8 mouse cellular contexts compared by ENCODE assay signal in the genomic region with DNA sequence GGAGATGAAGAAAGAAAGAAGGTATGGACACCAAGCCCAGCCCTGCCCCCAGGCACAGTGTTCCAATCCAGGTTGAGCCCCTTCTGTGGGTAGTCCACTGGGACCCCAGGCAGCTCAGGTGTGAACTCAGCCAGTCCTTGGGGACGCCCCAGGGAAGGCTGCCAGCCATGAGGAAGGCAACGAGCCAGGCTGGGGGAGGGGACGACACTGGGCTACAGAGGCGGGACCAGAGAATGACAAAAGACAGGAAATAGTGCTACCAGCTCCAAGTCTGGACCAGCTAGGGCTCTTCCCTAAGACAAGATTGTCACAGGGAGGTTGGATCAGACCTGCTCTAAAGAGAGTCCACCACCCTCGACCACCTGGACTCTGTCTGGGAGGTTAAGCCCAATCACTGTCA. TPM values are rescaled to one million over a fixed set of nuclear protein-coding genes. Genes with fewer than 3 reads are reported as not detected.
DNase-seq lines count a peak whose midpoint lies in the region; ATAC-seq lines count a peak whose summit lies in the region.

No protein-coding gene starts in this region.

- no peaks in the 10 kb centered on the region for H3K36me3 ChIP-seq in forebrain, embryonic 15.5 days
- no peaks in the 10 kb centered on the region for H3K36me3 ChIP-seq in hindbrain, embryonic 12.5 days
- H3K36me3 ChIP-seq in limb, embryonic 12.5 days = no peaks in the 10 kb centered on the region
- H3K36me3 ChIP-seq in midbrain, embryonic 11.5 days (ENCODE audit: control insufficient read depth, insufficient read depth, low read length) = no peaks in the 10 kb centered on the region
- H3K36me3 ChIP-seq in stomach, embryonic 15.5 days = no peaks in the 10 kb centered on the region

- H3K27me3 ChIP-seq in forebrain, embryonic 15.5 days = no peaks in the 10 kb centered on the region
- H3K27me3 ChIP-seq in hindbrain, embryonic 12.5 days = no peaks in the 10 kb centered on the region
- no peaks in the 10 kb centered on the region for H3K27me3 ChIP-seq in limb, embryonic 12.5 days
- no peaks in the 10 kb centered on the region for H3K27me3 ChIP-seq in midbrain, embryonic 11.5 days (ENCODE audit: control insufficient read depth, insufficient read depth, low read length)
- no peaks in the 10 kb centered on the region for H3K27me3 ChIP-seq in stomach, embryonic 15.5 days (replicated peaks)

- 0 out of 2 replicates have a peak overlapping the region, but pooled peaks have one; percentile 22 for H3K9ac ChIP-seq in forebrain, embryonic 15.5 days (replicated peaks)
- peak overlapping the region; percentile 24; the same call in 1 of the 2 replicates for H3K9ac ChIP-seq in hindbrain, embryonic 12.5 days
- peak overlapping the region; percentile 27; the same call in 1 of the 2 replicates for H3K9ac ChIP-seq in limb, embryonic 12.5 days (replicated peaks)
- peak overlapping the region; percentile 4; the same call in 1 of the 2 replicates for H3K9ac ChIP-seq in midbrain, embryonic 11.5 days (ENCODE audit: low read length)
- no peak overlapping the region for H3K9ac ChIP-seq in stomach, embryonic 15.5 days

- peak overlapping the region; percentile 61 for H3K27ac ChIP-seq in forebrain, embryonic 15.5 days (replicated peaks)
- peak overlapping the region; percentile 35; the same call in 1 of the 2 replicates for H3K27ac ChIP-seq in hindbrain, embryonic 12.5 days
- H3K27ac ChIP-seq in limb, embryonic 12.5 days = 0 out of 2 replicates have a peak overlapping the region, but pooled peaks have one; percentile 4
- H3K27ac ChIP-seq in midbrain, embryonic 11.5 days (ENCODE audit: low read depth, low read length) = no peak overlapping the region
- H3K27ac ChIP-seq in stomach, embryonic 15.5 days = peak overlapping the region; percentile 95

- no peaks in the 10 kb centered on the region for H3K9me3 ChIP-seq in forebrain, embryonic 15.5 days
- H3K9me3 ChIP-seq in hindbrain, embryonic 12.5 days (replicated peaks) = no peaks in the 10 kb centered on the region
- H3K9me3 ChIP-seq in limb, embryonic 12.5 days = no peaks in the 10 kb centered on the region
- H3K9me3 ChIP-seq in midbrain, embryonic 11.5 days (ENCODE audit: control insufficient read depth, low read length) = no peaks in the 10 kb centered on the region
- H3K9me3 ChIP-seq in stomach, embryonic 15.5 days = no peaks in the 10 kb centered on the region

- no peak overlapping the region for H3K4me3 ChIP-seq in forebrain, embryonic 15.5 days
- H3K4me3 ChIP-seq in hindbrain, embryonic 12.5 days = 0 out of 2 replicates have a peak overlapping the region, but pooled peaks have one; percentile 4
- peak overlapping the region; percentile 15; the same call in 1 of the 2 replicates for H3K4me3 ChIP-seq in limb, embryonic 12.5 days (replicated peaks)
- H3K4me3 ChIP-seq in midbrain, embryonic 11.5 days (ENCODE audit: low read depth, low read length) = no peak overlapping the region
- peak overlapping the region; percentile 12; the same call in 1 of the 2 replicates for H3K4me3 ChIP-seq in stomach, embryonic 15.5 days (replicated peaks)

- peaks cover 92% of the 10 kb centered on the region for H3K4me1 ChIP-seq in forebrain, embryonic 15.5 days
- H3K4me1 ChIP-seq in hindbrain, embryonic 12.5 days = peaks cover 86% of the 10 kb centered on the region
- H3K4me1 ChIP-seq in limb, embryonic 12.5 days (replicated peaks) = peaks cover 82% of the 10 kb centered on the region
- H3K4me1 ChIP-seq in midbrain, embryonic 11.5 days (ENCODE audit: control insufficient read depth, insufficient read depth, low read length) = peaks cover 72% of the 10 kb centered on the region
- H3K4me1 ChIP-seq in stomach, embryonic 15.5 days = peaks cover 82% of the 10 kb centered on the region

- peak overlapping the region; percentile 84 for H3K4me2 ChIP-seq in forebrain, embryonic 15.5 days (replicated peaks)
- H3K4me2 ChIP-seq in hindbrain, embryonic 12.5 days (replicated peaks) = peak overlapping the region; percentile 93
- peak overlapping the region; percentile 93 for H3K4me2 ChIP-seq in limb, embryonic 12.5 days
- peak overlapping the region; percentile 8; the same call in 1 of the 2 replicates for H3K4me2 ChIP-seq in midbrain, embryonic 11.5 days
- peak overlapping the region; percentile 92 for H3K4me2 ChIP-seq in stomach, embryonic 15.5 days

- 11% methylated on average over 5 of the region's 5 CpGs for WGBS in forebrain, embryonic 15.5 days
- 14% methylated on average over 5 of the region's 5 CpGs for WGBS in hindbrain, embryonic 12.5 days
- 14% methylated on average over 5 of the region's 5 CpGs for WGBS in limb, embryonic 12.5 days
- 19% methylated on average over 5 of the region's 5 CpGs for WGBS in midbrain, embryonic 11.5 days
- WGBS in stomach, embryonic 15.5 days = 7% methylated on average over 5 of the region's 5 CpGs

- peak; percentile 54 for DNase-seq in embryo, embryonic 10 days (ENCODE audit: low spot score)
- DNase-seq in embryo, embryonic 9.5 days (ENCODE audit: extremely low spot score) = no peak
- peak; percentile 67 to 81 for DNase-seq in adrenal gland, postnatal 4 days (ENCODE audit: low spot score in 2 of 2)
- DNase-seq in midbrain, embryonic 11.5 days (ENCODE audit: low spot score, missing footprints) = no peak

- no peak for ATAC-seq in forebrain, embryonic 15.5 days (replicated peaks)
- ATAC-seq in hindbrain, embryonic 12.5 days (ENCODE audit: low FRiP score) = no peak
- ATAC-seq in limb, embryonic 12.5 days (ENCODE audit: insufficient number of reproducible peaks, insufficient read depth, low FRiP score, low TSS enrichment, low read depth) = no peak
- no peak for ATAC-seq in midbrain, embryonic 11.5 days (ENCODE audit: low FRiP score)
- ATAC-seq in stomach, embryonic 15.5 days (ENCODE audit: insufficient read depth, low FRiP score, low read depth) = no peak

RNA-seq across cellular contexts. Expression of a gene that starts 3.5 kb away (rescaled TPM):
- total RNA-seq in adrenal gland, postnatal 4 days (2021) = 100 to 1,000 TPM; 167 to 207 TPM
- 113 and 118 TPM in 2 replicates for polyA plus RNA-seq in forebrain, embryonic 15.5 days (2015; fragmentation: Nextera tagmentation; extraction: Ambion mirVana)
- polyA plus RNA-seq in hindbrain, embryonic 12.5 days (2016; fragmentation: Nextera tagmentation; extraction: Ambion mirVana) = 167 and 169 TPM in 2 replicates
- 157 and 170 TPM in 2 replicates for polyA plus RNA-seq in limb, embryonic 12.5 days (2016; fragmentation: Nextera tagmentation; extraction: Ambion mirVana)
- polyA plus RNA-seq in midbrain, embryonic 11.5 days (2014; fragmentation: Nextera tagmentation; extraction: Ambion mirVana) = 97.5 and 115 TPM in 2 replicates
- polyA plus RNA-seq in stomach, embryonic 15.5 days (2015; fragmentation: Nextera tagmentation; extraction: Ambion mirVana) = 128 and 129 TPM in 2 replicates

RNA-seq across cellular contexts. Expression of a gene that starts 19.2 kb away (rescaled TPM):
- total RNA-seq in adrenal gland, postnatal 4 days (2021) = 10 to 100 TPM; 11.5 to 13.0 TPM
- polyA plus RNA-seq in forebrain, embryonic 15.5 days (2015; fragmentation: Nextera tagmentation; extraction: Ambion mirVana) = 58.5 and 62.2 TPM in 2 replicates
- polyA plus RNA-seq in hindbrain, embryonic 12.5 days (2016; fragmentation: Nextera tagmentation; extraction: Ambion mirVana) = 54.6 and 57.7 TPM in 2 replicates
- polyA plus RNA-seq in limb, embryonic 12.5 days (2016; fragmentation: Nextera tagmentation; extraction: Ambion mirVana) = 30.1 and 31.2 TPM in 2 replicates
- polyA plus RNA-seq in midbrain, embryonic 11.5 days (2014; fragmentation: Nextera tagmentation; extraction: Ambion mirVana) = 26.2 and 26.6 TPM in 2 replicates
- polyA plus RNA-seq in stomach, embryonic 15.5 days (2015; fragmentation: Nextera tagmentation; extraction: Ambion mirVana) = 12.5 and 14.9 TPM in 2 replicates

RNA-seq across cellular contexts. Expression of a gene that starts 27.7 kb away (rescaled TPM):
- total RNA-seq in adrenal gland, postnatal 4 days (2021) = 1 to 10 TPM; 6.9 to 8.6 TPM
- 42.8 and 42.9 TPM in 2 replicates for polyA plus RNA-seq in forebrain, embryonic 15.5 days (2015; fragmentation: Nextera tagmentation; extraction: Ambion mirVana)
- polyA plus RNA-seq in hindbrain, embryonic 12.5 days (2016; fragmentation: Nextera tagmentation; extraction: Ambion mirVana) = 39.0 and 41.9 TPM in 2 replicates
- polyA plus RNA-seq in limb, embryonic 12.5 days (2016; fragmentation: Nextera tagmentation; extraction: Ambion mirVana) = 13.6 and 14.4 TPM in 2 replicates
- polyA plus RNA-seq in midbrain, embryonic 11.5 days (2014; fragmentation: Nextera tagmentation; extraction: Ambion mirVana) = 34.9 and 40.6 TPM in 2 replicates
- polyA plus RNA-seq in stomach, embryonic 15.5 days (2015; fragmentation: Nextera tagmentation; extraction: Ambion mirVana) = 5.9 and 6.4 TPM in 2 replicates

RNA-seq across cellular contexts. Expression of a gene that starts 34.2 kb away (rescaled TPM):
- 10 to 100 TPM; 53.8 to 57.6 TPM for total RNA-seq in adrenal gland, postnatal 4 days (2021)
- polyA plus RNA-seq in forebrain, embryonic 15.5 days (2015; fragmentation: Nextera tagmentation; extraction: Ambion mirVana) = 79.8 and 83.6 TPM in 2 replicates
- 62.3 and 65.2 TPM in 2 replicates for polyA plus RNA-seq in hindbrain, embryonic 12.5 days (2016; fragmentation: Nextera tagmentation; extraction: Ambion mirVana)
- 30.5 and 33.3 TPM in 2 replicates for polyA plus RNA-seq in limb, embryonic 12.5 days (2016; fragmentation: Nextera tagmentation; extraction: Ambion mirVana)
- polyA plus RNA-seq in midbrain, embryonic 11.5 days (2014; fragmentation: Nextera tagmentation; extraction: Ambion mirVana) = 35.9 and 40.0 TPM in 2 replicates
- 25.4 and 28.5 TPM in 2 replicates for polyA plus RNA-seq in stomach, embryonic 15.5 days (2015; fragmentation: Nextera tagmentation; extraction: Ambion mirVana)

RNA-seq across cellular contexts. Expression of a gene that starts 36.6 kb away (rescaled TPM):
- 10 to 100 TPM; 13.9 to 16.2 TPM for total RNA-seq in adrenal gland, postnatal 4 days (2021)
- 5.5 and 5.8 TPM in 2 replicates for polyA plus RNA-seq in forebrain, embryonic 15.5 days (2015; fragmentation: Nextera tagmentation; extraction: Ambion mirVana)
- 10.0 and 11.4 TPM in 2 replicates for polyA plus RNA-seq in hindbrain, embryonic 12.5 days (2016; fragmentation: Nextera tagmentation; extraction: Ambion mirVana)
- polyA plus RNA-seq in limb, embryonic 12.5 days (2016; fragmentation: Nextera tagmentation; extraction: Ambion mirVana) = 8.9 and 9.3 TPM in 2 replicates
- polyA plus RNA-seq in midbrain, embryonic 11.5 days (2014; fragmentation: Nextera tagmentation; extraction: Ambion mirVana) = 21.3 and 27.0 TPM in 2 replicates
- 3.8 and 4.7 TPM in 2 replicates for polyA plus RNA-seq in stomach, embryonic 15.5 days (2015; fragmentation: Nextera tagmentation; extraction: Ambion mirVana)

Comparison
In these comparisons a context has a peak if more than half of its experiments do, and no peak if none do; other contexts are left out.
1. DNase-seq: peak in embryo, embryonic 10 days (single experiment) and adrenal gland, postnatal 4 days (2 of 2); none in embryo, embryonic 9.5 days (single experiment) and midbrain, embryonic 11.5 days (single experiment).
2. H3K4me2 ChIP-seq: peak in every context shown above with its lines; median percentile 93 in hindbrain, embryonic 12.5 days; 93 in limb, embryonic 12.5 days; 92 in stomach, embryonic 15.5 days; 84 in forebrain, embryonic 15.5 days; 8 in midbrain, embryonic 11.5 days.
3. H3K4me3 ChIP-seq: peak in hindbrain, embryonic 12.5 days (single experiment), limb, embryonic 12.5 days (single experiment) and stomach, embryonic 15.5 days (single experiment); none in forebrain, embryonic 15.5 days (single experiment) and midbrain, embryonic 11.5 days (single experiment).